Mouse (Mus musculus) cerebellum, postnatal 4 days (tissue): ENCODE results near the gene Myo3a.

Experiments
- DNase-seq, 2 experiments: peaks; one replicate each; pipeline ENCODE4 v3.0.0; 2022; ENCODE audit warnings: low spot score in 2 of 2, mixed read lengths in 1 of 2

The Myo3a gene

GRCm38 (mm10) chr2:22620978-22621827 lies 393.9 kb downstream of the Myo3a start:
- no peak for DNase-seq

- DNase-seq = peak; percentile 23 to 38
These were observed 394.8 kb downstream of the Myo3a start, which contains the start of gene Gad2 for GRCm38 (mm10) chr2:22621828-22622731. Gad2 (plus strand) TSS chr2:22622205.

- DNase-seq = no peak
These were observed 396.1 kb downstream of the Myo3a start for GRCm38 (mm10) chr2:22623111-22624070.

GRCm38 (mm10) chr2:22624188-22624975 lies 397.1 kb downstream of the Myo3a start:
- DNase-seq = no peak

GRCm38 (mm10) chr2:22625096-22625960 lies 398.0 kb downstream of the Myo3a start:
- no peak for DNase-seq

- DNase-seq = no peak
These were observed 399.9 kb downstream of the Myo3a start for GRCm38 (mm10) chr2:22627147-22627666.

- no peak for DNase-seq
These were observed 400.6 kb downstream of the Myo3a start for GRCm38 (mm10) chr2:22627819-22628432.

GRCm38 (mm10) chr2:22634766-22635165 lies 407.5 kb downstream of the Myo3a start:
- no peak for DNase-seq

GRCm38 (mm10) chr2:22646134-22646533 lies 418.8 kb downstream of the Myo3a start:
- DNase-seq = no peak

- no peak for DNase-seq
These were observed 421.1 kb downstream of the Myo3a start for GRCm38 (mm10) chr2:22648394-22648793.

GRCm38 (mm10) chr2:22651826-22652225 lies 424.5 kb downstream of the Myo3a start:
- DNase-seq = no peak

GRCm38 (mm10) chr2:22663731-22664130 lies 436.4 kb downstream of the Myo3a start:
- DNase-seq = no peak
